Mouse (Mus musculus) hindbrain, embryonic 12.5 days (tissue): ENCODE measurements around the gene Bahcc1. TPM values are rescaled to one million over a fixed set of nuclear protein-coding genes. Genes with fewer than 3 reads are reported as not detected.

Source experiments
- ATAC-seq: fragments of 200-750 bp; cut with Nextera tagmentation; 2 replicates; pipeline ENCODE4 v1.8.0; 2017; ENCODE audit warnings: moderate TSS enrichment; ENCODE audit not compliant: low FRiP score
- H3K27ac ChIP-seq: fragments of 300-500 bp; sonication (generic); 2 replicates; pipeline ENCODE4 v1.5.1; 2016; ENCODE audit warnings: mild to moderate bottlenecking
- H3K27me3 ChIP-seq: fragments of 300-500 bp; sonication (generic); 2 replicates; pipeline ENCODE4 v1.6.1; 2016; ENCODE audit warnings: mild to moderate bottlenecking
- H3K36me3 ChIP-seq: fragments of 300-500 bp; sonication (generic); 2 replicates; pipeline ENCODE4 v1.6.1; 2016; ENCODE audit warnings: mild to moderate bottlenecking
- H3K4me1 ChIP-seq: fragments of 300-500 bp; sonication (generic); 2 replicates; pipeline ENCODE4 v1.6.1; 2016
- H3K4me2 ChIP-seq: fragments of 300-500 bp; sonication (generic); replicated peaks from 2 replicates; pipeline ENCODE4 v1.6.1; 2016; ENCODE audit warnings: mild to moderate bottlenecking
- H3K4me3 ChIP-seq: fragments of 300-500 bp; sonication (generic); 2 replicates; pipeline ENCODE4 v1.5.1; 2016; ENCODE audit warnings: mild to moderate bottlenecking
- H3K9ac ChIP-seq: fragments of 300-500 bp; sonication (generic); 2 replicates; pipeline ENCODE4 v1.6.1; 2016; ENCODE audit warnings: mild to moderate bottlenecking, moderate library complexity
- H3K9me3 ChIP-seq: fragments of 300-500 bp; sonication (generic); replicated peaks from 2 replicates; pipeline ENCODE4 v1.6.1; 2016; ENCODE audit warnings: mild to moderate bottlenecking
- WGBS: fragments of 180-500 bp; shearing (Covaris S2); methylation state at CpG from one replicate; pipeline ENCODE4 v1.1.7; 2016; 5-methylcytosine and 5-hydroxymethylcytosine counted together
- polyA plus RNA-seq: library from polyadenylated mRNA; unstranded; fragments of >200 nt; fragmentation: Nextera tagmentation; extraction: Ambion mirVana; gene quantifications from 2 replicates; pipeline ENCODE4 v1.2.1, GENCODE M21; 2016

The Bahcc1 gene
- polyA plus RNA-seq, 1 experiment from 2014 or later: 23.8 TPM

GRCm38 (mm10) chr11:120234776-120235181 lies 2.0 kb downstream of the Bahcc1 start:
- WGBS: under 1% methylated on average over 36 of the region's 39 CpGs
- peak overlapping the region; percentile 100 for H3K9ac ChIP-seq
- no peaks in the 10 kb centered on the region for H3K9me3 ChIP-seq
- no peaks in the 10 kb centered on the region for H3K27me3 ChIP-seq
- no peak for ATAC-seq
- peak overlapping the region; percentile 73 for H3K4me2 ChIP-seq
- H3K4me3 ChIP-seq: peak overlapping the region; percentile 79
- peaks cover 26% of the 10 kb centered on the region for H3K4me1 ChIP-seq
- 0 out of 2 replicates have a peak, but pooled peaks cover 5% of the 10 kb centered on the region for H3K36me3 ChIP-seq
- peak overlapping the region; percentile 99 for H3K27ac ChIP-seq

GRCm38 (mm10) chr11:120235385-120236113 lies 2.8 kb downstream of the Bahcc1 start:
- peaks cover 28% of the 10 kb centered on the region for H3K4me1 ChIP-seq
- H3K27me3 ChIP-seq: no peaks in the 10 kb centered on the region
- H3K4me2 ChIP-seq: peak overlapping the region; percentile 73
- ATAC-seq: no peak
- 0 out of 2 replicates have a peak, but pooled peaks cover 5% of the 10 kb centered on the region for H3K36me3 ChIP-seq
- peak overlapping the region; percentile 79 for H3K4me3 ChIP-seq
- H3K9ac ChIP-seq: peak overlapping the region; percentile 100
- H3K9me3 ChIP-seq: no peaks in the 10 kb centered on the region
- H3K27ac ChIP-seq: peak overlapping the region; percentile 99
- WGBS: 2% methylated on average over 40 of the region's 40 CpGs

- 0 out of 2 replicates have a peak, but pooled peaks cover 5% of the 10 kb centered on the region for H3K36me3 ChIP-seq
- peak overlapping the region; percentile 73 for H3K4me2 ChIP-seq
- no peaks in the 10 kb centered on the region for H3K9me3 ChIP-seq
- H3K9ac ChIP-seq: peak overlapping the region; percentile 100
- H3K4me1 ChIP-seq: peaks cover 32% of the 10 kb centered on the region
- H3K27ac ChIP-seq: peak overlapping the region; percentile 99
- under 1% methylated on average over 13 of the region's 13 CpGs for WGBS
- H3K27me3 ChIP-seq: no peaks in the 10 kb centered on the region
- ATAC-seq: no peak
- H3K4me3 ChIP-seq: peak overlapping the region; percentile 79
Measured at GRCm38 (mm10) chr11:120236114-120236437, 3.3 kb downstream of the Bahcc1 start.

- H3K27ac ChIP-seq: peak overlapping the region; percentile 99
- WGBS: under 1% methylated on average over 78 of the region's 96 CpGs
- H3K4me1 ChIP-seq: peaks cover 38% of the 10 kb centered on the region
- no peak for ATAC-seq
- no peaks in the 10 kb centered on the region for H3K27me3 ChIP-seq
- H3K36me3 ChIP-seq: 0 out of 2 replicates have a peak, but pooled peaks cover 5% of the 10 kb centered on the region
- H3K4me3 ChIP-seq: peak overlapping the region; percentile 79
- H3K4me2 ChIP-seq: peak overlapping the region; percentile 73
- peak overlapping the region; percentile 100 for H3K9ac ChIP-seq
- H3K9me3 ChIP-seq: no peaks in the 10 kb centered on the region
Measured at GRCm38 (mm10) chr11:120236438-120237165, 3.9 kb downstream of the Bahcc1 start.

- WGBS: under 1% methylated on average over 75 of the region's 89 CpGs
- H3K36me3 ChIP-seq: 0 out of 2 replicates have a peak, but pooled peaks cover 5% of the 10 kb centered on the region
- H3K27ac ChIP-seq: peak overlapping the region; percentile 99
- peak overlapping the region; percentile 79 for H3K4me3 ChIP-seq
- H3K27me3 ChIP-seq: no peaks in the 10 kb centered on the region
- peaks cover 38% of the 10 kb centered on the region for H3K4me1 ChIP-seq
- peak overlapping the region; percentile 73 for H3K4me2 ChIP-seq
- peak overlapping the region; percentile 100 for H3K9ac ChIP-seq
- ATAC-seq: no peak
- no peaks in the 10 kb centered on the region for H3K9me3 ChIP-seq
Measured at GRCm38 (mm10) chr11:120237166-120238131, 4.7 kb downstream of the Bahcc1 start.

GRCm38 (mm10) chr11:120238306-120238705 lies 5.6 kb downstream of the Bahcc1 start:
- Histone ChIP-seq H3K9ac (peak overlapping the region; percentile 100), H3K27ac (peak overlapping the region; percentile 99), H3K4me2 (peak overlapping the region; percentile 73), H3K36me3 (0 out of 2 replicates have a peak, but pooled peaks cover 5% of the 10 kb centered on the region), H3K4me1 (peaks cover 46% of the 10 kb centered on the region), H3K4me3 (peak overlapping the region; percentile 79), H3K9me3 (no peaks in the 10 kb centered on the region), H3K27me3 (no peaks in the 10 kb centered on the region)
- no peak for ATAC-seq
- WGBS: 3% methylated on average over 8 of the region's 8 CpGs

- ATAC-seq: no peak; the same call in 1 of the 2 replicates
- Histone ChIP-seq H3K4me1 (peaks cover 52% of the 10 kb centered on the region), H3K27me3 (no peaks in the 10 kb centered on the region), H3K36me3 (0 out of 2 replicates have a peak, but pooled peaks cover 5% of the 10 kb centered on the region), H3K9ac (peak overlapping the region; percentile 100), H3K4me3 (peak overlapping the region; percentile 79), H3K27ac (peak overlapping the region; percentile 99), H3K4me2 (peak overlapping the region; percentile 73), H3K9me3 (no peaks in the 10 kb centered on the region)
- 0% methylated on average over 7 of the region's 8 CpGs for WGBS
Measured at GRCm38 (mm10) chr11:120238751-120239359, 6.1 kb downstream of the Bahcc1 start.

- WGBS: 3% methylated on average over 11 of the region's 11 CpGs
Measured at GRCm38 (mm10) chr11:120239581-120239991, 6.8 kb downstream of the Bahcc1 start.

GRCm38 (mm10) chr11:120240206-120240605 lies 7.5 kb downstream of the Bahcc1 start:
- WGBS: 0% methylated on average over 10 of the region's 10 CpGs
- H3K4me1 ChIP-seq: peaks cover 65% of the 10 kb centered on the region
- ATAC-seq: peak; percentile 29

More at GRCm38 (mm10) chr11:120239581-120239991, 6.8 kb downstream of the Bahcc1 start:
- Histone ChIP-seq H3K4me3 (peak overlapping the region; percentile 79), H3K27ac (peak overlapping the region; percentile 99), H3K27me3 (no peaks in the 10 kb centered on the region), H3K4me2 (peak overlapping the region; percentile 73), H3K9ac (peak overlapping the region; percentile 100), H3K36me3 (0 out of 2 replicates have a peak, but pooled peaks cover 10% of the 10 kb centered on the region), H3K4me1 (peaks cover 59% of the 10 kb centered on the region), H3K9me3 (no peaks in the 10 kb centered on the region)
- ATAC-seq: no peak

GRCm38 (mm10) chr11:120240941-120241890 lies 8.5 kb downstream of the Bahcc1 start:
- 11% methylated on average over 29 of the region's 29 CpGs for WGBS
- peak overlapping the region; percentile 65 for H3K9ac ChIP-seq
- H3K4me2 ChIP-seq: peak overlapping the region; percentile 73
- H3K4me3 ChIP-seq: peak overlapping the region; percentile 79
- H3K9me3 ChIP-seq: no peaks in the 10 kb centered on the region
- H3K27ac ChIP-seq: peak overlapping the region; percentile 99
- no peak for ATAC-seq
- H3K27me3 ChIP-seq: no peaks in the 10 kb centered on the region
- H3K36me3 ChIP-seq: 0 out of 2 replicates have a peak, but pooled peaks cover 11% of the 10 kb centered on the region
- H3K4me1 ChIP-seq: peaks cover 73% of the 10 kb centered on the region

More at GRCm38 (mm10) chr11:120240206-120240605, 7.5 kb downstream of the Bahcc1 start:
- H3K36me3 ChIP-seq: 0 out of 2 replicates have a peak, but pooled peaks cover 11% of the 10 kb centered on the region
- H3K9me3 ChIP-seq: no peaks in the 10 kb centered on the region
- H3K4me2 ChIP-seq: peak overlapping the region; percentile 73
- H3K9ac ChIP-seq: peak overlapping the region; percentile 100
- peak overlapping the region; percentile 99 for H3K27ac ChIP-seq
- H3K4me3 ChIP-seq: peak overlapping the region; percentile 79
- H3K27me3 ChIP-seq: no peaks in the 10 kb centered on the region
